Mouse (Mus musculus) cerebellum, adult (tissue): ENCODE measurements at regions not wholly inside any gene's neighbourhood (a gene's known extent, or its start where the extent isn't known, plus 50 kb on each side); places are given as distances from the start of the nearest gene placed in this dataset.
A peak's percentile ranks its signal among the peaks of the same experiment; 100 is the strongest.

ENCODE experiments used
- ATAC-seq: cut with Nextera tagmentation; 2 replicates; pipeline ENCODE4 v1.9.2; 2017; ENCODE audit warnings: mild to moderate bottlenecking, moderate library complexity, mixed read lengths; ENCODE audit not compliant: insufficient number of reproducible peaks, low FRiP score, low TSS enrichment

DNA sequence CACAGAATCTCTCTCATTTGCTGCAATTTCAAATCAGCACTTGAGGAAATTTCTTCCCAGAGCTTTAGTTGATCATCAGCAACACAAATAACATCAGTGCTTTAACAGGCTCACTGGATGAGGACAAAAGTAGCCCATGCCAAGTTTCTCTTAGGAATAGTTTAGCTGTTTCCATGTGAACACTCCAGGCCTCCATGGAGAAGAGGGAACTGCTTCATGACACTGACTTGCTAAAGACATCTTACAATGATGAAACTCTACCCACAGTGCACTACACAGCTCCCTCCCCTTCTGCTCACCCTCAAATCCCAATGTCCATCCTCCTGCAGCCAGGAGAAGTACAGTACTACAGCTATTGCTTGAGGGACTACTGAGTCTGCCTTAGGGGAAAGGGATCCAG is 388.9 kb downstream of the Ptprc start:
- no peak for ATAC-seq

DNA sequence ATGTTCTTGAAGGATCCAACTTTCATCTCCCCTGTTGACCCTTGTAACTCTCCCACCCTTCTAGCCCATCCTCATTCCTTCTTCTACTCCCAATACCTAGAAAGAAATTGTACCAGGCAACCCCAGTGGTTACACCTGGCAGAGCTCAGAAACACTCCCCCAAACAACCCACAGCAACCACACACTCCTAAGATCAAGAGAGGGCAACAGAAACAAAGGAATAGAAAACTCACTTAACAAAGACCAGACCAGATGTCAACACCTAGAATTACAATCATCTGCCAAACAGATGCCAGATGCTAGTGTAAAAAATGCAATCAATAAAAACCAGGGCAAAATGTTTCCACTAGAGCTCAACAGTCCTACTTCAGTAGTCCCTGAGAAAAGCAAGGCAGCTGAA is 400.9 kb downstream of the Ptprc start:
- ATAC-seq, result no peak

DNA sequence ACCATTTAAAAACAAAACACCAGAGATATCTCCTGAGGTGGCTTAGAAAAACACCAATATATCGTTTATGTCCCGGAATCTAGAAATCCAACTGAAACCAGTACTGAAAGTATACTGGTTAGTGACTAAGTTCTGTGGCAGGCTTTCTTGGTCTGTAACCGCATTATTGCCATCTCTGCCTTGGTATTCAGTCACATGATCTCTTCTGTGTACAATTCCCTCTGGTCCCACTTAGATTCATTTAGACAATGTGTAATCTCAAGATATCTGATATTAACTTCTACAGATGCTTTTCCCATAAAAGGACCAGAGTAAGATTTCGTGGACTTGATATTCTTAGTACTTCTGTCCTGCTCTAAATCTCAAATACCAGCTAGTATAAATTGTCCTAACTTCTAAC is 414.7 kb downstream of the Ptprc start:
- no peak for ATAC-seq

DNA sequence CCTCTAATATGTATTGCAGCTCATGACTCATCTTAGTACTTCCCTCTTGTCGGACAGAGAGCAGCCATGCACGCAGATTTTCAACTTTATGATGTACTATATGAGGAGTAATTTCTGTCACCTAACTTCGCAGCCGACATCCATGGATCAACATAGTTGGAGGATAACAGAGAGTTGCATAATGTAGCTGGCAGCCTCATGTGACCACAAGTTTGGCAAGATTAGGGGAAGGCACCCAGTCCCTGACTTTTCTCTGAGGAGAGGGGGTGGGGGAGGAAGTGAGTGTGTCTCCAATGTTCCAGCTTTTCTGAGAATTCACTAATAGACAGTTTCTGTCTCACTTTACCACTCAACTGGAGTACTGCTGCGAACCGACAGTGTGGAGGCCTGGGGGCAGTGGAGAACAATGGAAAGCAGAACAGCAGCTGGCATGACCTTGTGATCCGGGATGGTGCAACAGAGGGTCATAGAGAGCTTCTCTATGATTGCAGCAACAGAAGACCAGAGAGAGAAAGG is 424.0 kb downstream of the Ptprc start:
- ATAC-seq, result no peak

DNA sequence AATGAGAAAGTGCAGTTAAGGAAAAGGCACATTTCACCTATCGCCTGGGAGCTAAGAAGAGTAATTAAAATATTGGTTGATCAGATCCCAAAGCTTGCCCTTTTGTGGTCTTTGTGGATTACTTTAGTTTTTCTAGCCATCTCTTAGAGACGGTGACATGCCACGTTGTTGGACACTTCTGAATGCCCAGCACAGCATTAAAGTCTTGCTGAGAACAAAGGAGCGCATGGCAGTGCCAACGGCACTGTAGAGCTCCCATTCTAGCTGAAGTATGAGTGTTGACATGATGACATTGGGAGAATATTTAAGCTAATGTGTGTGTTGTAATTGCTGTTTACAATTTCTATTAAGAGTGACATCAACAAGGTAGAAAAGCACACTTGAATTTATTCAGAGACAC is 424.6 kb downstream of the Ptprc start:
- ATAC-seq, result no peak

DNA sequence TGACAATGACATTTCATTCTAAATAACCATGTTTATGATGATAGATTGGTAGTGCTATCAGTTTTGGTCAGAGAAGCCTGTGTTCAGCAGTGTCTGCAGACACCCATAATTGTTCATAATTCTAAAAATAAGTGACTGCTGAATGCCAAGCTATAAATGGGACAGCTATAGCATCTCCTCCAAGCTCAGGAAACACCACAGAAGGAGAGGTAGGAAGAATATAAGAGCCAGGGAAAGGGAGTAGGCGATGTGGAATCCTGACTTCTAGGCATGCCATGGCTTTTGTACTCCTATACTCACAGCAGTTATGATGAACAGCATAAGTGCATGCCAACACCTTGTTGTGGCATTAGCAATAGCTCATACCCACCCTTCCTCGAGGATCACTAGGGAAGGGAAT is 429.4 kb downstream of the Ptprc start:
- ATAC-seq, result no peak

DNA sequence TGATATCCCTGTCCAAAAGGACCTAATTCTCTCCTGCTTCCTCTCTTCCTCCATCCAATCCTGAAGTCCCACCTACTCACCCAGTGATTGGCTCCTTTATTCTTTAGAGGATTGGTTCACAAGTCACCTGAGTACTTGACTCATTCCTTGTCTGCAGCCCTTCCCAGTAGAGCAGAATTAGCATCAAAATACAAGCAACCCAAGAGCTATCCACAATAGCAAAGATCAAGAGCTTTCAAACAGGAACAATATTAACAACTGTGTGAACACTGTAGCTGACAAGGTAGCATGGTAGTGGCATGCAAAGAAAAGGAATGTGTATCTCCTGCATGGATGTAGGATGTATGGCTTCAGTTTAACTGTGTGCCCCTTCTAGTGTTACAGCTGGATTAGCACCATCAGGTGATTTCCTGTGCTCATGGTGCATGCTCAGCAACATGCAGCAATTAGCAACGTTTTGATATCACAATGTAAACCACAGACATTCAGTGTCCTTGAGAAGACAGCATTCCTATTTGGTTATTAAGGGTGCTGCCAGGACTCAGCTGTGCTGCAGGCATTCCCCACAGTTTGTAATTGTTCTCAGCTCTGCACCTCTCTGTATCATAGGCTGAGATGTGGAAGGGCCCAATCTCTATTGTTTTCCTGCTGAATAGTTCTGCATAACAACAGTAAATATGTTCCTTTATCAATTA is 437.2 kb downstream of the Ptprc start:
- no peak for ATAC-seq

DNA sequence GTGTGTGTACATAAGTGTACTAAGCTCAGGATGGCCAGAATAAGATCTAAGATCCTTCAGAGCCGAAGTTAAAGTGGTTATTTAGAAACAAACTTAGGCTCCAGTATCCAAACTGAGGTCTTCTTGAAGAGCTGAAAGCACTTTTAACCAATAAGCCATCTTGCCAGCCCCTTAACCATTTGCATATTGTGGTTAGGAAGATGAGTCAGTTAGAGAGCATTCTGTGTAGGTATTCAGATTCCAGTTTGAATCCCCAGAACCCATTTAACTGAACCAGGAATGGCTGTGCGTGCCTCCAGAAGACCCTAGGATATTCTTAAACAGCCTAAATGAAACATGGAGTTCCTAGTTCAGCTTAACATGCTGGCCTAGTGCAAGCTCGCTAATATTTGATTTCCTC is 471.6 kb downstream of the Ptprc start:
- no peak for ATAC-seq

DNA sequence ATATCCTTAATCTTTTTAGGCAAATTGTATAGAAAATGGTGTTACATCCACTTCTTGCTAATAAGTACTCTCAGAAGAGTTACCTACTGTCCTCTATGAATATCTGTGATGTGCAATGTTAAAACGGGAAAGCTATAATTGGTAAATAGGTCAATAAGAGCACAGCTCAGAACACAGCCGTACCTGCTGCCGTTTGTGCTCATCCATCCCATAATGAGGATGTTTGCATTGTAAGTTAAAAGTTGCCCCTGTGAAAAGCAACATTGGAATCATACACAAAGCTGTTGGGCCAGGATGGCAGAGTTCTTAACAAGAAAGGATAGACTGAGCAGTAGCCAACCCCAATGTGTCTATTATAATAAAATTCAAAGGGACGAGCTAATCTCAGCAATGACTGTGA is 476.6 kb downstream of the Ptprc start:
- peak; percentile 71 for ATAC-seq

DNA sequence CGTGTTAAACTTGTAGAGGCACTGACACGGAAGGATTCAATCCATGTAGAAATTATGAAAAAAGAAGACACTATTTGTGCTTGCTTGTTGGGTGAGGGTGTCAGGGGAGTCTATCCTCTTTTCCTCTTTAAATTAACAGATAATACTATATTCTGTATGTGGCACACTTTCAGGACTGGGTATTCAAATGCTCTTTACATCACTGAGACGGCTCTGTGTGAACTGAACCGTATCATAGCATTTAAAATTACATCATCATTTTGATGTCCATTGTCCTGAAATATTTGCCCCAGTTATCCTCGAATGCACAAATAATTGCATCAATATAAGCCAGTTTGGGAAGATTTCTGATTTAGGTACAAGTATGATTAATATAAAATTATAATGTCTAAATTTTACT is 478.2 kb downstream of the Ptprc start:
- ATAC-seq, result no peak

DNA sequence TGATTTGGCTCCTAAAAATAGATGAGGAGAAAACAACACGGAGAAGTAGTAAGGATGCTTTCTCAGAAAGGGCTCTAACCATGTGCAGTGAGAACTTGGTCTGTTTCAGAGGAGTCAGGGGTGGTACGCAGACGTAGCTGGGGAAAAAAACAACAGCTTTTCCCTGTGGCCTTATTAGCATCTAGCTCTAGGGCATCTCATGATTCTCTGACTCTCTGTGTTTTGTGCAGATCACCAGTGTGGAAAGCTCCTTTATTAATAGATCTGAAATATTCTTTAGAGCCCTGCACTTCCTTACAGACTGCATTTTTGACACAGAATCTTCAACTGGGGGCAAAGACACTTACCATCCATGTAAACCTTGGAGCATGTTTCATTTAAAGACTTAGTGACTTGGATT is 478.7 kb downstream of the Ptprc start:
- no peak for ATAC-seq

DNA sequence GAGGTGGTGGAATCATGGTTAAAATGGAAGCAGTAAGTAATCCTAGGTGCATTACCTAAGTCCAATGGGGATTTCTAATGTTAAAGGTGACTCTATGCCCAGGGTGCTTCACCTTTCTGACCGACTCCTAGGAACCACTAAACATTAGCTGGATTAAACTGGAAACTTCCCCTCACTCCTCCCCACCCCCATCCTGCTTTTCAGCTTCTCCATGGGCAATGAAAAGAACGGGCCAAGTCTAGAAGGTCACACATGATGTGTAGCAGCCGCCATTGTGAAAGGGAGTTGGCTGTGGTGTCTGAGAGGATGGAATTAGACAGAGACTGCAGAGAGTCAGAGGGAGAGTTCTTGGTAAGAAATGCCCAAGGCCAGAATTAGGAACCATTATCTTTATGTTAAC is 479.8 kb downstream of the Ptprc start:
- ATAC-seq, result no peak

DNA sequence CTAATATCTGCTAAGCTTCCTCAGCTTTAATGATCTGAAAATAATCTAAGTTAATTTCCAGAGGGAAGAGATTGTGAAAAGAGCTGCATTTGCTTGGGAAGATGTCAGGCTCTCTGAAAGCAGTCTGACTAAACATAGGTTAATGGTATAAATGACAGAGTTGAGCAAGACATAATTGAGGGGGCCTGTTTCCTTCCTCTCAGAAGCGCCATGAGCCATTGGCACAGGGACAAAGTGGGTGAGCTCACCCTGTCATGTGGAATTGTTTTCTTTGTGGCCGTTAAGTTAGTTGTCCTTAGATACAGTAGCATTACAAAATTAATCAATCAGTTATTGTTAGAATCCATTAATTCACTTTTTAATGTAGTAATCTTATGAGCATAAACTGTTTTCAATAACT is 483.0 kb downstream of the Ptprc start:
- ATAC-seq, result no peak

DNA sequence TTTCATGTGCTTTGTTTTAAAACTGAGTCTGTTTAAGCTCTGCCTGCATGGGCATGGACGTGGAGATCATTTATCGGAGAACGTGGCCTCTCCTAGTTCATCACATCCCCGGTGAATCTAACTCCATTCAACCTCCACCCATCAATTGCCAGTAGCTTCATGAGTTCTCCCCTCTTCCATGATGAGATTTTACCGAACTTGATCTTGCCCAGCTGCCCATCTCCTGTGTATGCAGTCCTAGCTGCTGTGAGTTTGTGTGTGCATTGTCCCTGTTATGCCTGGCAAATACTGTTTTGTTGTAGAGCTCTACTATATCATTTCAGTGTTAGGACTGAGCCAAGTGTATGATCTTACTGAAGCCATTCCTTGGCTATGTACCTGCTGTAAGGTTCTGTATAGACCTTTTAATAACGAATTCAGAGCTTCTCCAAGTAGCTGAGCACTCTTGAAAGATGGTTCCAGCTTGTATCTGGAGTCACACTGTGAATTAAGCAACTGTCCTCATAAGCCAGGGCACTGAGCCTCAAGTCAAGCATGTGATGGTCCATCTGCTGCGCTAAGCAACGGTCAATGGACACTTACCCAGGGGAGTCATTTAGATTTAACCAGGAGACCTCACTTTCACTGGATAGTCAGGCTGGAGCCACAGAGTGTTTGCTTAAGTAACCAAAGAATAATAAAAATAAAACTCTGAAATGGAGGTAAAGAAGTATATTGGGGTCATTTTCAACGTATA is 484.5 kb downstream of the Ptprc start:
- ATAC-seq, result peak; percentile 97

DNA sequence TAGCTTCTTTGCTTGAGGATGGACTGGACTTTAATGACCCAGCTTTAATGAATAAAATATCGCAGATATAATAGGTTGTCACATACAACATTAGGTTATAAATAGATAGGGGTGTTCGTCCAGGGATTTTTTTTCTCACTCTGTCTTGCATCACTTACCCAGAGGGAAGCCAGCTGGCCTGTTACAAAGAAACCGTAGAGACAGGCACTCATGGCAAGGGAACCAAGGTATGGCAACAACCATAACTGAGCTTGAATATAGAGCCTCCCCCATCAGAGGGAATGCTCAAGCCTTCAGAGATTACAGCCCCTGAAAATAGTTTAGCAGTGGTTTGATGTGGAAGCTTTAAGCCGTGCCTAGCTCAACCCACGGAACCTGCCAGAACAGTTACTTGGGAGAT is 504.9 kb downstream of the Ptprc start:
- no peak for ATAC-seq

DNA sequence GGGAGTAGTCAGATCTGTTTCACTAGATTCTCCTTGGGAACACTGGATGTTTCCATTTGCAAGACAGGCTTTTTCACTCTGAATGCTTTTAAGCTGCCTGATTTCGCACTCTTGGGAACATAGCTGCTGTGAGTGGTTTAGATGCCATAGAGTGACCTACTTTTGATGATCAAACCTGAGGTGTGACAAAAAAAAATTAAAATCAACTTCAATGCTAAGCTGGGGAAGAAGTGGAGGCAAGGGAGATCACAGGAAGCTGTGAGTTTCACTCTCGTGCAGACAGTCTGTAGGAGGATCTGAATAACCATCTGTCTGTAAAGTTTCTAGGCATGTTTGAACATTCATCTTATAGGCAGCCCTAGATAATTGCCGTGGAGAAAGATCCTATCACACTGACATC is 505.7 kb downstream of the Ptprc start:
- no peak for ATAC-seq

DNA sequence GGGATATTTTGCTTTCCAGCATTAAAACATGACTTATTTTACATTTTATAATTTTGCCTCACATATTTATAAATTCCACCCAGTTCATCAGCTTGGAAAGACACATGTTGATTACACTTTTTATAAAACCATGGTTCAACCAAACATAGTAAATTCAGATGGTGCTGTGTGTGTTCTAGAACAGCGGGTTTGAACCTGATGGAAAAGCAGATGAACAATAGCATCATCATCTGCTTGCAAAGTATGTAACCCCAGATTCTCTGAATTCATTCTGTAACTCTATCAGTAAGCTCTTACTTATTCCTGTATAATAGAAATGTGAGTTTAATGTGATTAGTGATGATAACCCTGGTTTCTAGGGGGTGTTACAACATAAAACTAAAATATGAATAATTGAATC is 517.4 kb downstream of the Ptprc start:
- no peak for ATAC-seq

DNA sequence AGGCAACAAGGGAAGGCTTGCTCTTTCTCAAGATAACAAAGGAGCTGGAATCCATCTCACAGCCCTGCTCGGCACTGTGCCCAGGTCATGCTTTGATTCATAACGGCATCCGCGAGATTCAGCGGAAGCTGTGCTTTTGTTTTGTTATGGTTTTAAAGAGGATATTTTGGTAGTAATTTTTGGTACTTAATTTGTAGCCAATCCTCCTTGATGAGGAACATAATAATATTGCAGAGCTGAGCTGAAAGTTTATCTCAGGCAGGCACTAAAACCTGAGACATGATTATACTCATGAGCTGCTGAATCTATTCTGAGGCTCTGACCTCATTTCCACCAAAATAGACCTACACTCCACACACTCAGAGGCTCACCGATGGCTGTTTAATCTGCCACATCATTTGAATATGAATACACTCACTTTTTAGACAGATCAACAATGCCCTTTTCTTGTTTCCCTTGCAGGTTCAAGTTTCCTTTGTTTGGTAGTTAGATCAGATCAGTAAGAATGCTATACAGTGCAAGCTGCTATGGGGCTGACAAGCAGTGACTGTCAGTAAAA is 518.5 kb downstream of the Ptprc start:
- ATAC-seq, result peak; percentile 96

DNA sequence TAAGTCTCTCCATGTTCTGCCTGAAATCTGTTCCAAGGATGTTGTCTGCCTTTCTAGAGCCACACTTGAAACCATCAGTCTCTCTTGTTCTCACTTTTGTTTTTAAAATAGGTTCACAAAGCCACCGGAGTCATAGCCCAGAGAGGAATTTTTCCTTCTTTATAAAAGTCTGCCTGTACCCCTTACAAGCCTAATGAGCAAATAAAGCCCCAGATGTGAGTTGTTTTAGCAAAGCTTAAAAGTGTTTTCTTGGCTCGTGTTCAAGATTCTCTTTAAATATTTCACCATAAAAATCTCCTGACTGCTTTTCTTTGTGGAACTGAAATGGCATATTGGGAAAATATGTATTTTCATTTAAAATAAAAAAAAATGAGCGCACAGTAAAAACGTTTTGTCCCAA is 521.3 kb downstream of the Ptprc start:
- no peak for ATAC-seq

DNA sequence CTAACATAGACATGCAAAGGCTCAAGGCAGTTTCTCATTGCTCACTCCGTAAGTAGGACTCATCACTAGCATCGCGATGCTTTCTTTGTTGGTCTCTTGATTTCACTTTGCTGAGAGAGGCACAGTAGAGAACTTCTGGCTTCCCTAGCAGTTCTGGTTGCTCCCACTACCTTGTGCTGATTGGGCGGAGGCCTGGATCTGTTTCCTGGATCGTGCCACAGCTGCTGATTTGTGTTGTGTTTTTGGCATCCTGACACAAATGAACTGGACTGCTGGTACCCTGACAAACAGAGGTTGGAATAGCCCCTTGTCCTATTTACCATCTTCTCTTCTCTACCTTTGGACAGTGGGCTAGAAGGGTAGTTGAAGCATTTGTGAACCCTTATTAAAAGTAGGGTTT is 522.0 kb downstream of the Ptprc start:
- no peak for ATAC-seq

DNA sequence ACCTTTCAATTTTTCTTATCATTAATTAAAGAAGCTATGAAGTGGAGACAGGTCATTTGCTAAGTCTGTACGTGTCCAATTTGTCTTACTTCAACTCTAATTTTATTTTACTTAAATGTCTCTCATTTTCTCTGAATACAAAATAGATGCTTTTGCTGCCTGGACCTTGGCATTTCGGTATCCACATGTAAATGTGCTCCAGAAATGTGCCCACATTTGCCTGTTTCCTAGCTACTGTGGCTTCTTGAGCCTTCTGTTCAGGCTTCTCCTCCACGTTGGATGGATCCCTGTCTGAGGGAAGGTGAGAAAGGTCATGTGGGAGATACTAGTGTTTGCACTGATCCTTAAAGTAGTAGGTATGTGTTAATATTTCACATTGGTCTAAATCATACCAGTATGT is 524.9 kb downstream of the Ptprc start:
- no peak for ATAC-seq

DNA sequence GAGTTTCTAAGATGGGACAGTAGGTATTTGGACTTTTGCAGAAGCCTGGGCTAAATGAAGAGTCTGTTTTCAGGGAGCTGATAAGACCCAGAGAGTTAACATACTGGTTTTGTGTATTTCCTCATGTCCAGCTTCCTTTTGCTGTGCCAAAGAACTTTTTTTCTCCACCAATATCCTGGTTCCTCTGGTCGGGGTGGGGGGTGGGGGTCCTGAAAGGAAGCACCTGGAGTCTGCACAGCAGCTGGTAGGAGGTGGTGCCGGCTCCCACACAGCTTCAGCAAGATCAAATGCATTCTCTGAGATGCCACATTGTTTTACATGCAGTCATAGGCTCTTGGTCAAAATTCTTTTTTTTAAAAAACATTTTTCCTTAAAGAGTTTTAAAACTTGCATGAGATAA is 525.4 kb downstream of the Ptprc start:
- ATAC-seq, result no peak
